Mouse (Mus musculus): Measurements from ENCODE around the gene Pqlc3. TPM values are rescaled to one million over a fixed set of nuclear protein-coding genes. Genes with fewer than 3 reads are reported as not detected.
A peak's percentile ranks its signal among the peaks of the same experiment; 100 is the strongest.
"Not testable (repeated sequence)": the region's sequence is repeated elsewhere in the genome, so short reads cannot be mapped to it uniquely, and the experiment has no call there.

The Pqlc3 gene
- polyA plus RNA-seq, 1 experiment from 2014 or later, result 2.1 TPM

- Histone ChIP-seq H3K9me3 (no peaks in the 10 kb centered on the region), H3K4me3 (replicated peaks) (no peak overlapping the region), H3K4me1 (replicated peaks) (0 out of 2 replicates have a peak, but pooled peaks cover 6% of the 10 kb centered on the region), H3K27ac (no peak overlapping the region), H3K27me3 (no peaks in the 10 kb centered on the region), H3K36me3 (no peaks in the 10 kb centered on the region), H3K9ac (replicated peaks) (no peak overlapping the region), H3K4me2 (replicated peaks) (no peak overlapping the region)
- ATAC-seq, result peak; percentile 72
- 42% methylated on average over 13 of the region's 13 CpGs for WGBS
These were observed 32.7 kb upstream of the Pqlc3 start for GRCm38 (mm10) chr12:17032694-17033463.

- Histone ChIP-seq H3K4me2 (replicated peaks) (no peak overlapping the region), H3K36me3 (no peaks in the 10 kb centered on the region), H3K9me3 (no peaks in the 10 kb centered on the region), H3K4me1 (replicated peaks) (no peaks in the 10 kb centered on the region), H3K9ac (replicated peaks) (no peak overlapping the region), H3K27me3 (no peaks in the 10 kb centered on the region), H3K4me3 (replicated peaks) (no peak overlapping the region), H3K27ac (no peak overlapping the region)
- 94% methylated on average over 6 of the region's 6 CpGs for WGBS
- ATAC-seq, result no peak
These were observed 24.4 kb upstream of the Pqlc3 start for GRCm38 (mm10) chr12:17024554-17025110.

- H3K4me1 ChIP-seq (replicated peaks), result no peaks in the 10 kb centered on the region
- WGBS, result 84% methylated on average over 4 of the region's 4 CpGs
- H3K27me3 ChIP-seq, result no peaks in the 10 kb centered on the region
- H3K4me2 ChIP-seq (replicated peaks), result no peak overlapping the region
- no peak overlapping the region for H3K4me3 ChIP-seq (replicated peaks)
- no peak for ATAC-seq
- no peak overlapping the region for H3K9ac ChIP-seq (replicated peaks)
- H3K9me3 ChIP-seq, result no peaks in the 10 kb centered on the region
- H3K27ac ChIP-seq, result no peak overlapping the region
- no peaks in the 10 kb centered on the region for H3K36me3 ChIP-seq
These were observed 21.9 kb upstream of the Pqlc3 start for GRCm38 (mm10) chr12:17022145-17022544.

DNA sequence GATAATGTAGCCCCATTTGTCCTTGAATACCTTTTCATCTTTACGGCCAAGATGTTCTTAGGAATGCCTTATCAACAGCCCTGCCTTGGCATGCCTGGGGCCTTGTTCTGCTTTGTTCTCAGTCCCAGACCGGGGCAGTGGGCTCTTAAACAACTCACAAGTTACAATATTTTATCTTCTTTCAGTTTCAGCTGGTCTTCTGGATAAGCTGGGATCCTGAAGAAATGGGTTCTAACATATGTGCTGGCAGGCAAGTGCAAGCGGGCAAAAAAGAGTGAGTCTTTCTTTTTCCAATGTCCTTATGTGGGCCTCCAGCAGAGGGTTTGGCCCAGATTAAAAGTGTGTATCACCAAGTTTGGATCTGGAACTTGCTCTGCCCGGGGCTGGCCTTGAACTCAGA lies 20.9 kb upstream of the Pqlc3 start:
- not testable (repeated sequence) for H3K4me3 ChIP-seq (replicated peaks); H3K27ac ChIP-seq; H3K9me3 ChIP-seq; H3K36me3 ChIP-seq; H3K4me2 ChIP-seq (replicated peaks); H3K4me1 ChIP-seq (replicated peaks); H3K27me3 ChIP-seq; ATAC-seq; H3K9ac ChIP-seq (replicated peaks)
- WGBS, result 96% methylated on average over 4 of the region's 4 CpGs

GRCm38 (mm10) chr12:17018468-17018867 lies 18.3 kb upstream of the Pqlc3 start:
- 36% methylated on average over 4 of the region's 4 CpGs for WGBS
- ATAC-seq, result no peak
- no peaks in the 10 kb centered on the region for H3K27me3 ChIP-seq
- H3K4me1 ChIP-seq (replicated peaks), result no peaks in the 10 kb centered on the region
- H3K27ac ChIP-seq, result no peak overlapping the region
- no peak overlapping the region for H3K4me2 ChIP-seq (replicated peaks)
- H3K9me3 ChIP-seq, result no peaks in the 10 kb centered on the region
- H3K36me3 ChIP-seq, result no peaks in the 10 kb centered on the region
- no peak overlapping the region for H3K9ac ChIP-seq (replicated peaks)
- H3K4me3 ChIP-seq (replicated peaks), result no peak overlapping the region

- H3K9me3 ChIP-seq, result no peaks in the 10 kb centered on the region
- H3K4me1 ChIP-seq (replicated peaks), result peaks cover 6% of the 10 kb centered on the region
- 90% methylated on average over 2 of the region's 2 CpGs for WGBS
- no peak overlapping the region for H3K4me3 ChIP-seq (replicated peaks)
- H3K27ac ChIP-seq, result no peak overlapping the region
- no peaks in the 10 kb centered on the region for H3K27me3 ChIP-seq
- H3K36me3 ChIP-seq, result no peaks in the 10 kb centered on the region
- no peak overlapping the region for H3K9ac ChIP-seq (replicated peaks)
- ATAC-seq, result no peak
- H3K4me2 ChIP-seq (replicated peaks), result no peak overlapping the region
These were observed 15.5 kb upstream of the Pqlc3 start for GRCm38 (mm10) chr12:17015711-17016110.

- Histone ChIP-seq H3K4me2 (replicated peaks) (no peak overlapping the region), H3K9ac (replicated peaks) (no peak overlapping the region), H3K4me3 (replicated peaks) (no peak overlapping the region), H3K9me3 (no peaks in the 10 kb centered on the region; the same call in 1 of the 2 replicates), H3K4me1 (replicated peaks) (peaks cover 6% of the 10 kb centered on the region), H3K27ac (no peak overlapping the region), H3K27me3 (no peaks in the 10 kb centered on the region), H3K36me3 (no peaks in the 10 kb centered on the region)
- peak; percentile 53 for ATAC-seq
- 80% methylated on average over 2 of the region's 2 CpGs for WGBS
These were observed 12.1 kb upstream of the Pqlc3 start for GRCm38 (mm10) chr12:17012067-17012899.

GRCm38 (mm10) chr12:17011100-17011870 lies 11.1 kb upstream of the Pqlc3 start, which contains the start of gene 2410004P03Rik:
2410004P03Rik (minus strand) TSS chr12:17011727.
- no peaks in the 10 kb centered on the region for H3K36me3 ChIP-seq
- H3K9ac ChIP-seq (replicated peaks), result peak within 1 kb of the TSS; percentile 28; the same call in 1 of the 2 replicates
- ATAC-seq, result peak; percentile 73
- H3K27ac ChIP-seq, result no peak within 1 kb of the TSS
- peak within 1 kb of the TSS; percentile 39 for H3K4me3 ChIP-seq (replicated peaks)
- peak within 1 kb of the TSS; percentile 55 for H3K4me2 ChIP-seq (replicated peaks)
- no peaks in the 10 kb centered on the region; the same call in 1 of the 2 replicates for H3K9me3 ChIP-seq
- H3K4me1 ChIP-seq (replicated peaks), result peaks cover 6% of the 10 kb centered on the region
- WGBS, result 6% methylated on average over 29 of the region's 29 CpGs
- no peaks in the 10 kb centered on the region for H3K27me3 ChIP-seq

GRCm38 (mm10) chr12:17009466-17009865 lies 9.3 kb upstream of the Pqlc3 start:
- no peak for ATAC-seq
- Histone ChIP-seq H3K27me3 (no peaks in the 10 kb centered on the region), H3K4me3 (replicated peaks) (no peak overlapping the region), H3K4me2 (replicated peaks) (no peak overlapping the region), H3K36me3 (no peaks in the 10 kb centered on the region), H3K27ac (no peak overlapping the region), H3K9me3 (no peaks in the 10 kb centered on the region; the same call in 1 of the 2 replicates), H3K4me1 (replicated peaks) (peaks cover 6% of the 10 kb centered on the region), H3K9ac (replicated peaks) (no peak overlapping the region)
- 94% methylated on average over 6 of the region's 6 CpGs for WGBS

DNA sequence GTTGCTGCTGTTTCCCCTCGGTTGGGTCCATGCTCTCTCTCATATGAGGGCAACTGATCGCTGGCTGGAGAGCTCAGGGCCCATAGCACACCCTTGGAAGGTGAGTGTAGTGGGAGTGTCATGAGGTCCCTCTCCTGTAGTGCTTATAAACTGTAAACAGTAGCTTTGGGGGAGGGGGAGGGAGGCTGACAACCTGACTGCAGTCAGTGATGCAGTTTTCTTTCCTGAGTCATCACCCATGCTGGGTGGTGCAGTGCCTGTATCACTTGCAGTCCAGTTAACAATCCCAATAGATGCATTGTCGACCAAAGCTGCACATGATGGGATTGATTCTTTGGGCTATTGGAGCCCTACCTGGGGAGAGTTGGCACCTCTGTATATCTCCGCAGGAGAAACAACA lies 1.0 kb upstream of the Pqlc3 start:
- Histone ChIP-seq H3K27ac (no peak overlapping the region), H3K27me3 (peaks cover 46% of the 10 kb centered on the region), H3K4me3 (replicated peaks) (no peak overlapping the region), H3K4me2 (replicated peaks) (no peak overlapping the region), H3K4me1 (replicated peaks) (peaks cover 14% of the 10 kb centered on the region), H3K9ac (replicated peaks) (no peak overlapping the region), H3K9me3 (no peaks in the 10 kb centered on the region), H3K36me3 (0 out of 2 replicates have a peak, but pooled peaks cover 2% of the 10 kb centered on the region)
- no peak for ATAC-seq
- 49% methylated on average over 4 of the region's 4 CpGs for WGBS

DNA sequence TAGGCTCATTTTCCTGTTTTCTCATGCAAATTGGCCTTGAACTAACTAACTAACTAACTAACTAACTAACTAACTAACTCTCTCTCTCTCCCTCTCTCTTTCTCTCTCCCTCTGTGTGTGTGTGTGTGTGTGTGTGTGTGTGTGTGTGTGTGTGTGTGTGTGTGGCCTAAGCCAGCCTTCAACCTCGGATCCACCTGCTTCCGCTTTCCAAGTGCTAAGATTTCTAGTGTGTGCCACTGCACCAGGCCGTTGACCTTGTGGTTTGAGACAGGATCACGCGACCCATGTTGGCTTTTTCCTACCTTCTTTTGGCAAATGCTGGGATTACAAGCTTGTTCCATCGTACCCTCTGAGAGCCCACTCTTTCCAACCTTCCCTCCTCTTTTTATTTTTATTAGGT lies 420 bp upstream of the Pqlc3 start:
- Histone ChIP-seq H3K27ac (no peak overlapping the region), H3K36me3 (0 out of 2 replicates have a peak, but pooled peaks cover 2% of the 10 kb centered on the region), H3K9me3 (no peaks in the 10 kb centered on the region), H3K4me1 (replicated peaks) (peaks cover 14% of the 10 kb centered on the region), H3K27me3 (peaks cover 46% of the 10 kb centered on the region), H3K9ac (replicated peaks) (no peak overlapping the region), H3K4me3 (replicated peaks) (no peak overlapping the region), H3K4me2 (replicated peaks) (no peak overlapping the region)
- 47% methylated on average over 6 of the region's 6 CpGs for WGBS
- no peak for ATAC-seq
